Mouse (Mus musculus) MEL (cell line): ENCODE results near the gene Tldc2. TPM values are rescaled to one million over a fixed set of nuclear protein-coding genes. Genes with fewer than 3 reads are reported as not detected.

Source experiments
- DNase-seq: peaks from one replicate; pipeline ENCODE4 v3.0.0; 2011; ENCODE audit warnings: low read depth, low spot score
- H3K27ac ChIP-seq: 2 replicates; pipeline ENCODE4 v1.5.1; 2012; ENCODE audit warnings: low read depth, mild to moderate bottlenecking, control low read depth, low read length, moderate library complexity; ENCODE audit not compliant: control insufficient read depth
- H3K27me3 ChIP-seq, 2 experiments: fragments of 150-350 bp in 1 of 2; sonication (generic) in 1 of 2; 2 replicates each; pipeline ENCODE4 v1.6.1; 2012; ENCODE audit warnings: low read length in 2 of 2, mild to moderate bottlenecking in 2 of 2, improper control_type of control experiment in 1 of 2, moderate library complexity in 1 of 2; ENCODE audit not compliant: insufficient read depth in 2 of 2, control insufficient read depth in 1 of 2
- H3K36me3 ChIP-seq, 2 experiments: 2 replicates each; pipeline ENCODE4 v1.6.1; 2012 to 2014; ENCODE audit warnings: low read length in 2 of 2, improper control_type of control experiment in 1 of 2, inconsistent platforms in 1 of 2, mild to moderate bottlenecking in 1 of 2; ENCODE audit not compliant: insufficient read depth in 2 of 2, control insufficient read depth in 1 of 2
- H3K4me1 ChIP-seq, 2 experiments: fragments of 150-350 bp in 1 of 2; sonication (generic) in 1 of 2; 2 replicates each; pipeline ENCODE4 v1.6.1; 2012; ENCODE audit warnings: low read length in 2 of 2, improper control_type of control experiment in 1 of 2, mild to moderate bottlenecking in 1 of 2; ENCODE audit not compliant: insufficient read depth in 2 of 2, control insufficient read depth in 1 of 2
- H3K4me3 ChIP-seq, 2 experiments: fragments of 150-350 bp in 1 of 2; sonication (generic) in 1 of 2; 2 replicates each; pipeline ENCODE4 v1.5.1; 2012; ENCODE audit warnings: low read depth in 2 of 2, low read length in 2 of 2, mild to moderate bottlenecking in 2 of 2, moderate library complexity in 2 of 2, control low read depth in 1 of 2, improper control_type of control experiment in 1 of 2; ENCODE audit not compliant: control insufficient read depth in 1 of 2, insufficient read depth in 1 of 2
- H3K79me2 ChIP-seq: 2 replicates; pipeline ENCODE4 v1.6.1; 2012; ENCODE audit warnings: mild to moderate bottlenecking, low read length, moderate library complexity; ENCODE audit not compliant: control insufficient read depth, poor library complexity, insufficient read depth
- H3K9ac ChIP-seq: 2 replicates; pipeline ENCODE4 v1.6.1; 2012; ENCODE audit warnings: low read depth, mild to moderate bottlenecking, control low read depth, low read length, moderate library complexity; ENCODE audit not compliant: control insufficient read depth, poor library complexity, severe bottlenecking
- H3K9me3 ChIP-seq: fragments of 150-350 bp; sonication (generic); replicated peaks from 2 replicates; pipeline ENCODE4 v1.6.1; 2012; ENCODE audit warnings: mild to moderate bottlenecking, low read length, improper control_type of control experiment, moderate library complexity; ENCODE audit not compliant: insufficient read depth
- CHD1 ChIP-seq: IDR thresholded peaks from 2 replicates; pipeline ENCODE4 v1.6.1; 2012; ENCODE audit warnings: low read depth, mild to moderate bottlenecking, inconsistent platforms, low read length, improper control_type of control experiment
- CHD2 ChIP-seq: IDR thresholded peaks from 2 replicates; pipeline ENCODE4 v1.6.1; 2011; ENCODE audit warnings: low read length, improper control_type of control experiment
- CTCF ChIP-seq, 3 experiments: IDR thresholded peaks in 2 of 3; conservative IDR thresholded peaks in 1 of 3; 2 replicates each; pipeline ENCODE4 v1.5.1; 2011 to 2012; ENCODE audit warnings: low read length in 3 of 3, low read depth in 2 of 3, mild to moderate bottlenecking in 2 of 3, improper control_type of control experiment in 1 of 3, inconsistent platforms in 1 of 3, mixed read lengths in 1 of 3, moderate library complexity in 1 of 3; ENCODE audit not compliant: control insufficient read depth in 1 of 3, insufficient read depth in 1 of 3, poor library complexity in 1 of 3, severe bottlenecking in 1 of 3
- E2F4 ChIP-seq: IDR thresholded peaks from 2 replicates; pipeline ENCODE4 v1.6.1; 2011; ENCODE audit warnings: low read depth, low read length, improper control_type of control experiment, borderline replicate concordance
- ETS1 ChIP-seq: IDR thresholded peaks from 2 replicates; pipeline ENCODE4 v1.6.1; 2012; ENCODE audit warnings: low read depth, mild to moderate bottlenecking, inconsistent platforms, low read length, improper control_type of control experiment, moderate library complexity
- GABPA ChIP-seq: IDR thresholded peaks from 2 replicates; pipeline ENCODE4 v1.6.1; 2012; ENCODE audit warnings: low read depth, mild to moderate bottlenecking, inconsistent platforms, low read length, improper control_type of control experiment, moderate library complexity
- HCFC1 ChIP-seq: IDR thresholded peaks from 2 replicates; pipeline ENCODE4 v1.6.1; 2012; ENCODE audit warnings: low read depth, mild to moderate bottlenecking, inconsistent platforms, low read length, improper control_type of control experiment, moderate library complexity
- KAT2A ChIP-seq: conservative IDR thresholded peaks from 2 replicates; pipeline ENCODE4 v1.6.1; 2012; ENCODE audit warnings: low read depth, low read length, improper control_type of control experiment, inconsistent platforms
- MAFK ChIP-seq: IDR thresholded peaks from 2 replicates; pipeline ENCODE4 v1.6.1; 2011; ENCODE audit warnings: low read depth, mild to moderate bottlenecking, low read length, improper control_type of control experiment, borderline replicate concordance
- MEF2A ChIP-seq: IDR thresholded peaks from 2 replicates; pipeline ENCODE4 v1.6.1; 2014; ENCODE audit warnings: low read depth, mild to moderate bottlenecking, inconsistent platforms, low read length, improper control_type of control experiment; ENCODE audit not compliant: poor library complexity, insufficient replicate concordance, severe bottlenecking; ENCODE audit errors: extremely low read depth
- MXI1 ChIP-seq: IDR thresholded peaks from 2 replicates; pipeline ENCODE4 v1.6.1; 2011; ENCODE audit warnings: mild to moderate bottlenecking, low read depth, low read length, improper control_type of control experiment
- MYC ChIP-seq: IDR thresholded peaks from 2 replicates; pipeline ENCODE4 v1.6.1; 2011; ENCODE audit warnings: low read depth, mild to moderate bottlenecking, low read length, improper control_type of control experiment, moderate library complexity
- NELFE ChIP-seq: IDR thresholded peaks from 2 replicates; pipeline ENCODE4 v1.6.1; 2011; ENCODE audit warnings: low read depth, low read length, improper control_type of control experiment
- POLR2A ChIP-seq, 2 experiments: IDR thresholded peaks; 2 replicates each; pipeline ENCODE4 v1.6.1; 2011 to 2012; ENCODE audit warnings: low read length in 2 of 2, mild to moderate bottlenecking in 2 of 2, control low read depth in 1 of 2, improper control_type of control experiment in 1 of 2, low read depth in 1 of 2, moderate library complexity in 1 of 2; ENCODE audit not compliant: control insufficient read depth in 1 of 2, insufficient read depth in 1 of 2, poor library complexity in 1 of 2
- RAD21 ChIP-seq: IDR thresholded peaks from 2 replicates; pipeline ENCODE4 v1.6.1; 2011; ENCODE audit warnings: mild to moderate bottlenecking, low read depth, low read length, improper control_type of control experiment
- RCOR1 ChIP-seq: IDR thresholded peaks from 2 replicates; pipeline ENCODE4 v1.6.1; 2012; ENCODE audit warnings: low read depth, mild to moderate bottlenecking, inconsistent platforms, low read length, improper control_type of control experiment
- SMC3 ChIP-seq: IDR thresholded peaks from 2 replicates; pipeline ENCODE4 v1.6.1; 2011; ENCODE audit warnings: low read depth, low read length, improper control_type of control experiment
- TAL1 ChIP-seq: IDR thresholded peaks from 2 replicates; pipeline ENCODE4 v1.6.1; 2012; ENCODE audit warnings: mild to moderate bottlenecking, inconsistent platforms, low read length, moderate library complexity, mixed read lengths
- TCF12 ChIP-seq: IDR thresholded peaks from 2 replicates; pipeline ENCODE4 v1.6.1; 2014; ENCODE audit warnings: low read depth, mild to moderate bottlenecking, inconsistent platforms, low read length, improper control_type of control experiment, moderate library complexity
- UBTF ChIP-seq: IDR thresholded peaks from 2 replicates; pipeline ENCODE4 v1.6.1; 2012; ENCODE audit warnings: low read depth, mild to moderate bottlenecking, inconsistent platforms, low read length, improper control_type of control experiment, moderate library complexity, borderline replicate concordance; ENCODE audit not compliant: insufficient read depth
- USF1 ChIP-seq: IDR thresholded peaks from 2 replicates; pipeline ENCODE4 v1.6.1; 2014; ENCODE audit warnings: low read depth, mild to moderate bottlenecking, inconsistent platforms, low read length, improper control_type of control experiment, moderate library complexity
- USF2 ChIP-seq, 2 experiments: IDR thresholded peaks; 2 replicates each; pipeline ENCODE4 v1.6.1; 2011 to 2012; ENCODE audit warnings: improper control_type of control experiment in 2 of 2, low read length in 2 of 2, borderline replicate concordance in 1 of 2, inconsistent platforms in 1 of 2, low read depth in 1 of 2, mild to moderate bottlenecking in 1 of 2; ENCODE audit not compliant: insufficient read depth in 1 of 2
- ZKSCAN1 ChIP-seq: IDR thresholded peaks from 2 replicates; pipeline ENCODE4 v1.6.1; 2012; ENCODE audit warnings: low read depth, mild to moderate bottlenecking, inconsistent platforms, low read length, improper control_type of control experiment, moderate library complexity
- ZNF384 ChIP-seq: IDR thresholded peaks from 2 replicates; pipeline ENCODE4 v1.6.1; 2012; ENCODE audit warnings: low read depth, mild to moderate bottlenecking, inconsistent platforms, low read length, improper control_type of control experiment
- polyA plus RNA-seq, 2 experiments: library from polyadenylated mRNA; stranded (reverse) in 1 of 2; unstranded in 1 of 2; fragments of >175 nt in 1 of 2; fragments of >200 nt in 1 of 2; gene quantifications; 2 replicates each; pipeline versions ENCODE4 v1.2.1 to v1.2.4; 2012; ENCODE audit warnings: low replicate concordance in 2 of 2, low read depth in 1 of 2; ENCODE audit not compliant: insufficient read length in 2 of 2, insufficient read depth in 1 of 2, missing spikeins in 1 of 2
- total RNA-seq: library from RNA; depleted of rRNA; stranded (reverse); fragments of 300-350 nt; gene quantifications from 2 replicates; pipeline ENCODE4 v1.2.3, GENCODE M21; 2012

Gene Tldc2
- total and polyA plus RNA-seq, 3 experiments: not detected

GRCm38 (mm10) chr2:157053124-157053523, 33.7 kb upstream of the Tldc2 start:
- Histone ChIP-seq H3K4me1 (peaks cover 0 to 3% of the 10 kb centered on the region in 2 experiments; a peak in 1 of 4 replicates), H3K27ac (no peak overlapping the region), H3K36me3 (no peaks in the 10 kb centered on the region), H3K9me3 (no peaks in the 10 kb centered on the region), H3K79me2 (no peaks in the 10 kb centered on the region), H3K27me3 (peaks cover 0 to 4% of the 10 kb centered on the region in 2 experiments; a peak in 2 of 4 replicates), H3K9ac (no peak overlapping the region), H3K4me3 (no peak overlapping the region)
- no peak for DNase-seq
- no peak for TF ChIP-seq MAFK
- TF ChIP-seq RCOR1: no peak
- TF ChIP-seq UBTF: no peak
- TF ChIP-seq MXI1: no peak
- TF ChIP-seq CTCF (IDR thresholded peaks at IDR 0.05 in 2 of 3, conservative IDR thresholded peaks at IDR 0.05 in 1 of 3; ENCODE audit: control insufficient read depth in 1 of 3, insufficient read depth in 1 of 3, low read depth in 2 of 3, low read length in 3 of 3, poor library complexity in 1 of 3, severe bottlenecking in 1 of 3): no peak
- no peak for TF ChIP-seq ETS1
- TF ChIP-seq HCFC1: no peak
- TF ChIP-seq ZNF384: no peak
- no peak for TF ChIP-seq KAT2A
- no peak for TF ChIP-seq CHD2
- no peak for TF ChIP-seq E2F4
- no peak for TF ChIP-seq MEF2A
- TF ChIP-seq ZKSCAN1: no peak
- TF ChIP-seq POLR2A (IDR thresholded peaks at IDR 0.05; ENCODE audit: control insufficient read depth in 1 of 2, insufficient read depth in 1 of 2, low read depth in 1 of 2, low read length in 2 of 2, poor library complexity in 1 of 2): no peak
- TF ChIP-seq CHD1: no peak
- no peak for TF ChIP-seq NELFE
- no peak for TF ChIP-seq USF1
- TF ChIP-seq SMC3: no peak
- no peak for TF ChIP-seq TAL1
- TF ChIP-seq RAD21: no peak

- H3K27me3 ChIP-seq: peaks cover 0 to 4% of the 10 kb centered on the region in 2 experiments; a peak in 2 of 4 replicates
- TF ChIP-seq GABPA (no peak), MYC (no peak), USF1 (no peak), CTCF (IDR thresholded peaks at IDR 0.05 in 2 of 3, conservative IDR thresholded peaks at IDR 0.05 in 1 of 3; ENCODE audit: control insufficient read depth in 1 of 3, insufficient read depth in 1 of 3, low read depth in 2 of 3, low read length in 3 of 3, poor library complexity in 1 of 3, severe bottlenecking in 1 of 3) (peak; percentile 34 to 55 (median 40)), RCOR1 (no peak), RAD21 (peak; percentile 15), SMC3 (peak; percentile 32), USF2 (IDR thresholded peaks at IDR 0.05; ENCODE audit: borderline replicate concordance in 1 of 2, insufficient read depth in 1 of 2, low read depth in 1 of 2, low read length in 2 of 2) (no peak), TCF12 (no peak), MEF2A (no peak), CHD2 (no peak)
Observed at GRCm38 (mm10) chr2:157053787-157054186, 33.1 kb upstream of the Tldc2 start.

More at GRCm38 (mm10) chr2:157053787-157054186, 33.1 kb upstream of the Tldc2 start:
- H3K36me3 ChIP-seq: no peaks in the 10 kb centered on the region
- no peak overlapping the region for H3K27ac ChIP-seq
- H3K9ac ChIP-seq: no peak overlapping the region
- H3K79me2 ChIP-seq: no peaks in the 10 kb centered on the region
- H3K4me1 ChIP-seq: peaks cover 0 to under 1% of the 10 kb centered on the region in 2 experiments; a peak in 1 of 4 replicates
- no peaks in the 10 kb centered on the region for H3K9me3 ChIP-seq
- DNase-seq: peak; percentile 31
- no peak overlapping the region for H3K4me3 ChIP-seq
